Mouse (Mus musculus) kidney, postnatal 36 days (tissue): ENCODE data around the gene Ngf.
A peak's percentile ranks its signal among the peaks of the same experiment; 100 is the strongest.

Experiments
- DNase-seq, 2 experiments: peaks; one replicate each; pipeline ENCODE4 v3.0.0; 2021 to 2022; ENCODE audit warnings: mixed read lengths in 2 of 2

Gene Ngf

DNA sequence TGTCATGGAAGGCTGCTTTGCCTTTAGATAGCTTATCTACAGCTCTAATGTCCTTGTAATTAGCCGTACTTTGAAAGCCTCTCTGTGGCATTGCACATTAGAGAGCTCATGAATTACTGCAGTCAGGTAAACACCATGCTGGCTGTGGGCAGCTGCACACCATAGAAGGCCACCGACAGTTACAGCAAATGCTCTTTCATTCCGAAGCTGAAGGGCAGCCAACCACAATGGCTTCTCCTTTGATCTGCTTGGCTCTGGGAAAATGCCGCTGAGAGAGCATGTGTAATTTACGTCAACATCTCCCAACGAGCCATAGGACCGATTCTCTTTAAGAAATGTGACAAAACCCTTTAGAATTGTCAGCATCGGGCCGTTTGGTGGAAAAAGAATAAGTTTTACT is 38.7 kb downstream of the Ngf start:
- DNase-seq = no peak

DNA sequence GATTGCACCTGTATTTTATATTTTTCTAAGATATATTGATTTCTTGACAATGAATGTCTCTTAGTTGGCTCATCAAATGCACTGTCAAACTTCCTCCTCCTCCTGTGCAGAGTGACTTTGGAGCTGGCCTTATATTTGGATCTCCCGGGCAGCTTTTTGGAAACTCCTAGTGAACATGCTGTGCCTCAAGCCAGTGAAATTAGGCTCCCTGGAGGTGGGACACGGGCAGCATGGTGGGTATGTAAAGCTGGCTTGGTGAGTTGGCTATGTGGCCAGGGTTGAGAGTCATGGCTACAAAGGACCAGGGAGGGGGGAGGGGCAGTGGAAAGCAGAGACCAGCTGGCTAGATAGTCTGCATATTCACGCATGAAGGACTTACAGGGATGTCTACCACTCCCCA is 39.9 kb downstream of the Ngf start:
- DNase-seq = no peak

DNA sequence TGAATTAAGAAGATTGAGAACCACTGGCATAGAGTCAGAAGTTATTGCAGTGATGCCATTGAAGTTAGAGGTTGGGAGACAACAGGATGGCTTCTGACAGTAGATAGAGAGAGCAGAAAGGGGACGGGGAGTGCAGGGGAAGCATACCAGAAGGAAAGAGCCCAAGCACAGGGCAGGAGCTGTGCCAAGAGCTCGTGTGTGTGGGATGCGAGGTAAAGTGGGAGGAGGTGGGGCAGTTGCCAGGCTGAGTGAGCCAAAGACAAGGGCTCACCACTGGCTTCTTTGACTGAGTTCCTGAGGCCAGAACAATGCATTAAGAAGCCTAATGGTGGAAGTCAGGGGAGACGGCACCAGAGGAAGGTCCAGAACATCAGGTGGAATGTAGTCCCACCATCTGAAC is 47.2 kb downstream of the Ngf start:
- DNase-seq = no peak

DNA sequence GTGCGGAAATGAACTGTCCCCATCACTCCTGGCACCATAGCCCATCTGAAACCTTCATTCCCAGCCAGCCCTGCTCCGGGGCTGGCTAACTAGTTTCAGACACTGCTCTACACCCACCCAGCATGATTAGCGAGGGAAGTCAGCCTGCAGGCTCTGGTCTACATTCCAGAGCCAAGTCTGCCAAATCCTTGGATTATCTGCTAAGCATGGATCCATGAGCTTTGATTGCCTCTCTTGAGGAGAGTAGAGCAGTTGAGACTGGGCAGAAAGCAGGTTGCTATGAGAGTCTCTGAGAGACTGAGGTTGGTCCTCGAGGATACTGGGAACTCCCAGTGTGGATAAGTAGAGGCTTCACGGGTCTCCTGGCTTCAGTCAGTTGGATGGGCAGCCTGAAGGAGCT is 51.3 kb downstream of the Ngf start:
- no peak for DNase-seq

- DNase-seq = no peak
Measured at GRCm38 (mm10) chr3:102523711-102524110, 54.0 kb downstream of the Ngf start.

DNA sequence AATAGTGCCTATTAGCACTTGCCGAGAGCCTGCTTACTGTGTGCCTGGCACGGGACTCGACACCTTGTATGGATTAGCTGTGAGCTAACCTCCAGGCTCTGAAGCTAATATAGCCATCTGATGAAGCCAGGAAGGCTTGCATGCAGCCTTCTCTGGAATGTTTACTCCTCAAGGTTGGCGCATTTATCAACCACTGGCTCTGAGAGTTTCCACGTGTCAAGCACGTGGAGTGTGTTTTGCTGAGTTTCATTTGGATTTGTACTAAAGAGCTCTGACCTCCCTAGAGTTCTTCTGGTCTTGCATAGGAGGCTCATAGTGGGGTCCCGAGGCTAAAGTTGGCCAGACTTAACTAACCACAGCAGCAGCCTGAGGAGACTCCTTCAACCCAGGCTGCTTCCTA is 55.2 kb downstream of the Ngf start:
- no peak for DNase-seq

DNA sequence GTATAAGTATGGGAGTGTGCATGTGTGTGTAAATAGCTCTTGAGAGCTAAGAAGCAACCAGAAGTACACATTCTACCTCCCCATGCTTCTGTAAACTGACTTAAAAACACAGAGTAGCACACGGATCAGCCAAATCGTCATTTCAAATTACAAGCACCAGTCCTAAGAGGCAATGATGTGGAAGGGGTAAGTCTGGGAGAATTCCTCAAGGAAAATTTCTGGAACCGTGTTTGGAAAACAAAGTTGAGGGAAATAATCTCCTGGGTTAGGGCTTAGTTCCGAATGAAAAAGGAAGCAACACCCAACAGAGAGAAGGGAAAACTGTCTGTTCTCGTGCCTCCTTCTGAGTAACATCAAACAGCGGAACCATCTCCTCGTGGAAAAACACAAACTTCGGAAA is 56.1 kb downstream of the Ngf start:
- DNase-seq = no peak

- DNase-seq = peak in 1 of 2 experiments; percentile 16
Measured at GRCm38 (mm10) chr3:102526481-102526880, 56.8 kb downstream of the Ngf start.

DNA sequence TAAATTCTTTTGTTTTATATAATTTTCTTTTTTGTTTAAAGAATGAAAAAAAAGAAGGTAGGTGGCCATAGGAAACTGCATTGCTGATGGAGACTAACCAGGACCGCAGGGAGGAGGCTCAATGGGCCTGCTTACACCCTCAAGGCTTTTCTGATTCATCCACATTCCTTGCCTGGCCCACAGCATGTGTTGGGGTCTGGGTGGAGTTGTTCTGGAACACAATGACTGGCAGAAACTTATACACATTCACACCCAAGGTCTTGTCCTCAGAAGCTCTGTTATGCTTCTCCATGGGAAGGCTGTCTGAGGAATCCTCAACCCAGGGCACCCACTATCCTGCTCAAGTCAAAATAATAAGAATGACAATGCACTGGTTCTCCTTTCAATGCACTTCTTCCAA is 65.0 kb downstream of the Ngf start:
- no peak for DNase-seq

DNA sequence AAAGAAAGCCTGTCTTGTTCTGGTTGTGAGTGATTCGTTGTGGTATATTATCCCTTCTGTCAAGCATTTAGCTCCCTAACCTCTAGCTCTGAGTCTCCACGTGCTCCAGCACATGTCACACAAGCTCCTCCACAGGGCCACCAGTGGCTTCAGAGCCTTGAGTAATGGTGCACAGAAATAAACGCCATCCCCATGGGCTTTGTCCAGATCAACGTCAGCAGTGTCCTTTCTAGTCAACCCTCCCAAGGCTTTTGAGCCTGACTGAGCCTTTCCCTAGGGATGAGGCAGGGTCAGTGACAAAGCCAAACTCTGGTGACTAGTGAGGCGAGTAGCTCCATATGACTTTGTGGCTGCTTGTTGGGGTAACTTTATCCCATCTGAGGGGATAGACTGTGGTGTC is 73.9 kb downstream of the Ngf start:
- no peak for DNase-seq

- DNase-seq = peak; percentile 31 to 41
Measured at GRCm38 (mm10) chr3:102547536-102547935, 77.8 kb downstream of the Ngf start.

DNA sequence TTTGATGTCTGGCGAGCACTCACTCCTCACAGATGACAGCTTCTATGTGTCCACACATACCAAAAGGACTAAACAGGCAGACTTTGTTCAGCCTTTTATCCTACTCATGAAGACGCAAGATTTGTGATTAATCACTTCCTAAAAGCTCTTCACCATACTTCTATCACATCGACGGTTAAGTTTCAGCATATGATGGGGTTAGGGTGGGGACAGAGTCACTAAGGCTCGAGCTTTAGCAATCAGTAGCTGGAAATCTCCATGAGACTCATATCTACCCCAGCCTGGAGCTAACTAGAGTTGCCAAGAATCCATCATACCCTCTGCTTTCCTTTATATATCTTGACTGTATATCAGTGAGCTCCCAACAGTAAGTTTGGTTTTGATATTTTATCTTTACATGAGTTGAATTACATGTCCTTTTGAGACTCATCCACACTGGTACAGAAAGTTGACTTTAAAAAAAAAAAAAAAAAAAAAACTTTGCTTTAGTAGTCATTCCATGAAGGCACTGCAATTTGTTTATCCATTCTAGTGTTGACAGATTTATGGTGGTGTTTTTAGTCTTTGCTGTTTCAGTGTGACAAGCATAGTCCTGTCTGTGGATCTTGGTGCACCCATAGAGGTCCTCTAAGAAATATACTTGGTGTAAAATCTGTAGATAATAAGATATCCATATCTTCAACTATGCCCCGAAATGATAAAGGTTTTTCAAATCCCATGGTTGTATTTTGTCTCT is 84.4 kb downstream of the Ngf start:
- no peak for DNase-seq

DNA sequence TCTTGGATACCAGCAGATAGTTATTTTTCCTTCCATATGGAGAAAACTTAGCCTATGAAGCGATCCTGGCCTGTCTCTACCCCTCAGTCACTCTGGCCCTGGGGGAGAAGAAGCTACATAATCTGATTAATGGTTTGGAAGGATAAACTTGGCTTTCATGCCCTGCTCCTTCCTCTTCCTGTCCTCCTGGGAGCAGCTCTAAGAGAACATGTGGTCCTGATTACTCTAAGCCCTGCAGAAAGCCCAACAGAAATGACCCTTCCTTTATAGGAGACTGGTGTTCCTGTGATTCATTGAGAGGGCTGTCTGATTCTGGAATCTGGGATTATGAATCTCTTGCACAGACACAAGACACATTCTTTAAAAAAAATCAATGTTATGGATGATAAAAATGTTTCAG is 86.4 kb downstream of the Ngf start:
- DNase-seq = peak in 1 of 2 experiments; percentile 12

- no peak for DNase-seq
Measured at GRCm38 (mm10) chr3:102556645-102557044, 86.9 kb downstream of the Ngf start.
